Mouse (Mus musculus) hindbrain, embryonic 16.5 days (tissue): Measurements from ENCODE around the gene Ydjc. TPM values are rescaled to one million over a fixed set of nuclear protein-coding genes. Genes with fewer than 3 reads are reported as not detected.
A peak's percentile ranks its signal among the peaks of the same experiment; 100 is the strongest.

Experiments
- ATAC-seq: fragments of 200-750 bp; cut with Nextera tagmentation; 2 replicates; pipeline ENCODE4 v1.8.0; 2017; ENCODE audit warnings: moderate TSS enrichment, moderate library complexity
- H3K27ac ChIP-seq: fragments of 300-500 bp; sonication (generic); 2 replicates; pipeline ENCODE4 v1.5.1; 2014; ENCODE audit warnings: low read depth, mild to moderate bottlenecking, control low read depth, low read length, moderate library complexity
- H3K27me3 ChIP-seq: fragments of 300-500 bp; sonication (generic); replicated peaks from 2 replicates; pipeline ENCODE4 v1.6.1; 2014; ENCODE audit warnings: low read length; ENCODE audit not compliant: control insufficient read depth, insufficient read depth
- H3K36me3 ChIP-seq: fragments of 300-500 bp; sonication (generic); 2 replicates; pipeline ENCODE4 v1.6.1; 2014; ENCODE audit warnings: mild to moderate bottlenecking, low read length, moderate library complexity, mixed read lengths; ENCODE audit not compliant: control insufficient read depth, insufficient read depth
- H3K4me1 ChIP-seq: fragments of 300-500 bp; sonication (generic); 2 replicates; pipeline ENCODE4 v1.6.1; 2014; ENCODE audit warnings: low read depth, low read length; ENCODE audit not compliant: control insufficient read depth, insufficient read depth
- H3K4me2 ChIP-seq: fragments of 300-500 bp; sonication (generic); 2 replicates; pipeline ENCODE4 v1.6.1; 2014; ENCODE audit warnings: mild to moderate bottlenecking, low read length, control low read depth, moderate library complexity
- H3K4me3 ChIP-seq: fragments of 300-500 bp; sonication (generic); 2 replicates; pipeline ENCODE4 v1.5.1; 2014; ENCODE audit warnings: mild to moderate bottlenecking, low read length, control low read depth, moderate library complexity
- H3K9ac ChIP-seq: fragments of 300-500 bp; sonication (generic); 2 replicates; pipeline ENCODE4 v1.6.1; 2014; ENCODE audit warnings: low read depth, mild to moderate bottlenecking, control low read depth, low read length, moderate library complexity
- H3K9me3 ChIP-seq: fragments of 300-500 bp; sonication (generic); 2 replicates; pipeline ENCODE4 v1.6.1; 2014; ENCODE audit warnings: mild to moderate bottlenecking, low read length, moderate library complexity; ENCODE audit not compliant: control insufficient read depth
- WGBS: fragments of 180-500 bp; shearing (Covaris S2); extraction: QIAGEN DNeasy Blood & Tissue Kit; methylation state at CpG from one replicate; pipeline ENCODE4 v1.1.7; 2014; 5-methylcytosine and 5-hydroxymethylcytosine counted together
- microRNA counts: library from miRNA; unstranded; fragments of <30 nt; microRNA quantifications from one replicate; lab custom pipeline; 2016
- microRNA-seq: library from miRNA; unstranded; fragments of <30 nt; microRNA quantifications from one replicate; pipeline ENCODE4, GENCODE M21; 2017
- polyA plus RNA-seq: library from polyadenylated mRNA; unstranded; fragments of >200 nt; fragmentation: Nextera tagmentation; extraction: Ambion mirVana; gene quantifications from 2 replicates; pipeline ENCODE4 v1.2.1, GENCODE M21; 2015

Ydjc gene
- polyA plus RNA-seq, 1 experiment from 2014 or later: 56.7 TPM

DNA sequence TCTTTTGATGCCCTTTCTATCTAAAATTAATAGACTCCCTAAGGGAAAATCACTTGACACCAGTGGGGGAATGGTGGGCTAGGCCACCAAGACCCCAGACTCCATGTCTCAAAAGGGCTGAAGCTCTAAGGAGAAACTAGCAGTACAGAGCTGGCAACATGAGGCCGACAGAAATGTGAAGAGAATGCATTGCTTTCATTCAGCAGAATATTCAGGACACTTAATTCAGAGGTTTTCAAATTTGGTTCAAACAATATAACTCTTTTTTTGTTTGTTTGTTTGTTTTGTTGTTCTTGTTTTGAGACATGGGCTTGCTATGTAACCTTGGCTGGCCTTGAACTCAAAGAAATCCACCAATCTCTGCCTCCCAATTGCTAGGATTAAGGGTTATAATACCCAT lies 58.1 kb downstream of the Ydjc start, which contains the start of gene Ube2l3:
Ube2l3 (minus strand) TSS at position 101 of the 400 bp plus-strand sequence.
- no peak for ATAC-seq
- Histone ChIP-seq H3K4me2 (peak within 1 kb of the TSS; percentile 89), H3K9me3 (no peaks in the 10 kb centered on the region), H3K27me3 (0 out of 2 replicates have a peak, but pooled peaks cover 2% of the 10 kb centered on the region), H3K4me1 (peaks cover 15% of the 10 kb centered on the region), H3K4me3 (peak within 1 kb of the TSS; percentile 96), H3K9ac (0 out of 2 replicates have a peak within 1 kb of the TSS, but pooled peaks have one; percentile 97), H3K27ac (no peak within 1 kb of the TSS; the same call in 1 of the 2 replicates), H3K36me3 (no peaks in the 10 kb centered on the region)
- 90% methylated on average over 1 of the region's 1 CpGs for WGBS

DNA sequence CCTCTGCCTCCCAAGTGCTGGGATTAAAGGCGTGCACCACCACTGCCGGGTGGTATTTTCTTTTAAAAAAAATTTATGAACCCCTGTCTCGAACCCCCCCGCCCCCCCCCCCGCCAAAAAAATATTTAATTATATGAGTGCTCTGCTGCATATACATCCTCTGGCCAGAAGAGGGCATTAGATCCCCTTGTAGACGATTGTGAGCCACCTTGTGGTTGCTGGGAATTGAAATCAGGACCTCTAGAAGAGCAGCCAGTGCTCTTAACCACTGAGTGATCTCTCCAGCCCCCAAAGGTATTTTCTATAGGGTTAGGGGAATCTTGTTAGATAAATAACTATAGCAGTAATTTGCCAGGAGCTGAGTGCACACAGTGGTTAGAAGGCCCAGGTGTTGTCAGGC lies 60.6 kb downstream of the Ydjc start:
- 0 out of 2 replicates have a peak, but pooled peaks cover 2% of the 10 kb centered on the region for H3K27me3 ChIP-seq
- H3K36me3 ChIP-seq: no peaks in the 10 kb centered on the region
- no peak for ATAC-seq
- peaks cover 18% of the 10 kb centered on the region for H3K4me1 ChIP-seq
- H3K27ac ChIP-seq: no peak overlapping the region
- H3K4me2 ChIP-seq: no peak overlapping the region
- 7% methylated on average over 6 of the region's 6 CpGs for WGBS
- H3K4me3 ChIP-seq: no peak overlapping the region
- no peak overlapping the region for H3K9ac ChIP-seq
- no peaks in the 10 kb centered on the region for H3K9me3 ChIP-seq

DNA sequence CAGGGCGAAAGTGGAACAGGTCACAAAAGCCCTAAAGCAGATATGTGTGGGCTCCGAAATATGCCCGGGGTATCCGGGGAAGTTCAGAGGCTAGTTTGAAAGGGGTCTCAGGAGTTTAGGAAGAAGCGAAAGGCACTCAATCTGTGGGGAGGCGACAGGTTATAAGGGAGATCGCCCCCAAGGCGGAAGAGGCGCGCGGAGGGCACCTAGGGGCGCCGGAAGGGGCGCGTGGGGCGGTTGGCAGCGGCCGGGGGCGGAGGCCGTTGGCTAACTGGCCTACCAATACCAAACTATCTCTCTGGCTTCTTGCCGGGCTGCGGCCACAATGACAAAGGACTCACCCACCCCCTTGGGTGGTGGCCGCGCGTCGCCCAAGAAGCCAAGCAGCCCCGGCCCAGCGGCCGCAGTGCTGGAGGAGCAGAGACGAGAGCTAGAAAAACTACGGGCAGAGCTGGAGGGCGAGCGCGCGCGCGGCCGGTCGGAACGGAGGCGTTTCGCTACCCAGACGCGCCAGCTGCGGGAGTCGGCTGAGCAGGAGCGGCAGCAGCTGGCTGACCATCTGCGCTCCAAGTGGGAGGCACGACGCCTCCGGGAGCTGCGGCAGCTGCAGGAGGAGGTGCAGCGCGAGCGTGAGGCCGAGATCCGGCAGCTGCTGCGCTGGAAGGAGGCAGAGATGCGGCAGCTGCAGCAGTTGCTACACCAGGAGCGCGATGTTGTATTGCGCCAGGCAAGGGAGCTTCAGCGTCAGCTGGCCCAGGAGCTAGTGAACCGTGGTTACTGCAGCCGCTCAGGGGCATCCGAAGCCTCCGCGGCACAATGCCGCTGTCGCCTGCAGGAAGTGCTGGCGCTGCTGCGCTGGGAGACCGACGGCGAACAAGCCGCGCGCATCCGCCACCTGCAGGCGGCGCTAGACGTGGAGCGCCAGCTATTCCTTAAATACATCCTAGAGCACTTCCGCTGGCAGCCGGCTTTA lies 64.3 kb downstream of the Ydjc start, which contains the start of gene Rimbp3:
Rimbp3 (plus strand) TSS at position 215 of the 973 bp plus-strand sequence.
- Histone ChIP-seq H3K27me3 (0 out of 2 replicates have a peak, but pooled peaks cover 2% of the 10 kb centered on the region), H3K4me1 (peaks cover 20% of the 10 kb centered on the region), H3K4me3 (peak within 1 kb of the TSS; percentile 70), H3K9me3 (no peaks in the 10 kb centered on the region), H3K4me2 (peak within 1 kb of the TSS; percentile 95), H3K36me3 (no peaks in the 10 kb centered on the region), H3K9ac (peak within 1 kb of the TSS; percentile 70), H3K27ac (peak within 1 kb of the TSS; percentile 92)
- WGBS: under 1% methylated on average over 70 of the region's 85 CpGs
- peak; percentile 88 for ATAC-seq

DNA sequence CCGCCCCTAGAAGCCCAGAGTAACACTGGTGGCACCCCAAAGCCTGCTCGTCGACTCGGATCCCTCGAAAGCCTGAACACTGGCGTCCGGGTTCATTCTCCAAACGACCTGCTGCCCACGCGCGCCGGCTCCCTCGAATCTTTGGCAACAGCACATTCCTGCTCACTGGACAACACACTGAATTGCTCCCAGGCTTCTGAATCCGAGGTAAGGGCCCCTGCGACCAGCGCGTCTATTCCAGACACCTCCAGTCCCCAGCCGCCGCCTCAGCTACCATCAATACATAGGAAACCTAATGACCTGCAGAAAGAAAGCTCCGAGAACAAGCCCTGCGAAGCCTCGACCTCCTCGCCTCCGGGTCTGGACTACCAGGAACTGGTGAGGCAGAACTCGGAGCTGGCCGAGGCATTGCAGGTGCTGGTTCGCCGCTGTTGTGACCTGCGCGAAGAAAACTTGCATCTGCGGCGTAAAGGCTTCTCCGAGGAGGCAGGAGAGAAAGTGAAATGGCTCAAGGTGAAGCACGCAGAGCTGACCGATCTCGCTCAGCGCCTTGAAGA lies 65.1 kb downstream of the Ydjc start:
- peaks cover 20% of the 10 kb centered on the region for H3K4me1 ChIP-seq
- no peaks in the 10 kb centered on the region for H3K9me3 ChIP-seq
- H3K27me3 ChIP-seq: 0 out of 2 replicates have a peak, but pooled peaks cover 2% of the 10 kb centered on the region
- H3K27ac ChIP-seq: peak overlapping the region; percentile 92
- H3K4me2 ChIP-seq: peak overlapping the region; percentile 95
- no peaks in the 10 kb centered on the region for H3K36me3 ChIP-seq
- peak; percentile 18 for ATAC-seq
- WGBS: 3% methylated on average over 37 of the region's 37 CpGs
- peak overlapping the region; percentile 70 for H3K4me3 ChIP-seq
- peak overlapping the region; percentile 70 for H3K9ac ChIP-seq

MicroRNAs within 50 kb of the gene (microRNA counts, 519-probe panel; counts per million panel counts)
- 3,130 counts per million, percentile 84 among the panel's probes with 10 or more counts for microRNA mmu-miR-130b (lab: Ali Mortazavi, UCI)
- 2,534 counts per million, percentile 67 among the panel's probes with 10 or more counts for microRNA mmu-miR-301b (lab: Ali Mortazavi, UCI)

Small RNA genes within 50 kb of the gene (microRNA-seq; reads per million reads assigned to microRNA genes)
- gene Mir130b: 4,154 reads per million, percentile 89 among the genes with 10 or more reads in this experiment
- 104 reads per million, percentile 50 among the genes with 10 or more reads in this experiment for gene Mir301b

Other genes starting within 250 kb of the Ydjc start
- 25.7 and 33.8 TPM in 2 replicates for gene Ppm1f, start 248.2 kb upstream of the Ydjc start, polyA plus RNA-seq
- 183 and 184 TPM in 2 replicates for gene Mapk1, start 161.2 kb upstream of the Ydjc start, polyA plus RNA-seq
- 104 and 114 TPM in 2 replicates for gene Ypel1, start 74.9 kb upstream of the Ydjc start, polyA plus RNA-seq
- 135 and 142 TPM in 2 replicates for gene Ppil2, start 33.4 kb upstream of the Ydjc start, polyA plus RNA-seq
- gene 2610318N02Rik, start 19.5 kb upstream of the Ydjc start, polyA plus RNA-seq: 13.0 and 13.3 TPM in 2 replicates
- gene Sdf2l1, start 12.2 kb upstream of the Ydjc start, polyA plus RNA-seq: 37.8 and 39.6 TPM in 2 replicates
- gene Ccdc116, start 2.6 kb downstream of the Ydjc start, polyA plus RNA-seq: 3.7 and 3.9 TPM in 2 replicates
- gene Ube2l3, start 58.0 kb downstream of the Ydjc start, polyA plus RNA-seq: 294 and 296 TPM in 2 replicates
- gene Rimbp3, start 64.0 kb downstream of the Ydjc start, polyA plus RNA-seq: 1.7 and 1.9 TPM in 2 replicates
- gene Hic2, start 89.0 kb downstream of the Ydjc start, polyA plus RNA-seq: 6.1 and 7.1 TPM in 2 replicates
- 85.8 and 111 TPM in 2 replicates for gene Tmem191c, start 131.5 kb downstream of the Ydjc start, polyA plus RNA-seq
- gene Serpind1, start 186.8 kb downstream of the Ydjc start, polyA plus RNA-seq: 4.4 and 6.0 TPM in 2 replicates